Mouse (Mus musculus) stomach, embryonic 16.5 days (tissue): ENCODE measurements around the gene Pbx4. TPM values are rescaled to one million over a fixed set of nuclear protein-coding genes. Genes with fewer than 3 reads are reported as not detected.

Experiments
- ATAC-seq: fragments of 200-750 bp; cut with Nextera tagmentation; 2 replicates; pipeline ENCODE4 v1.8.0; 2017; ENCODE audit warnings: moderate number of reproducible peaks, moderate TSS enrichment; ENCODE audit not compliant: insufficient read depth, low FRiP score
- H3K27ac ChIP-seq: fragments of 300-500 bp; sonication (generic); 2 replicates; pipeline ENCODE4 v1.5.1; 2014; ENCODE audit warnings: low read length
- H3K27me3 ChIP-seq: fragments of 300-500 bp; sonication (generic); 2 replicates; pipeline ENCODE4 v1.6.1; 2014; ENCODE audit warnings: low read length, control low read depth, mixed read lengths; ENCODE audit not compliant: control insufficient read depth, insufficient read depth
- H3K36me3 ChIP-seq: fragments of 300-500 bp; sonication (generic); 2 replicates; pipeline ENCODE4 v1.6.1; 2014; ENCODE audit warnings: low read length; ENCODE audit not compliant: control insufficient read depth, insufficient read depth
- H3K4me1 ChIP-seq: fragments of 300-500 bp; sonication (generic); 2 replicates; pipeline ENCODE4 v1.6.1; 2014; ENCODE audit warnings: low read length, control low read depth, mixed read lengths; ENCODE audit not compliant: control insufficient read depth, insufficient read depth
- H3K4me2 ChIP-seq: fragments of 300-500 bp; sonication (generic); 2 replicates; pipeline ENCODE4 v1.6.1; 2014; ENCODE audit warnings: low read depth, low read length, mixed read lengths
- H3K4me3 ChIP-seq: fragments of 300-500 bp; sonication (generic); replicated peaks from 2 replicates; pipeline ENCODE4 v1.5.1; 2014; ENCODE audit warnings: mild to moderate bottlenecking, low read length
- H3K9ac ChIP-seq: fragments of 300-500 bp; sonication (generic); 2 replicates; pipeline ENCODE4 v1.6.1; 2014; ENCODE audit warnings: low read length
- H3K9me3 ChIP-seq: fragments of 300-500 bp; sonication (generic); replicated peaks from 2 replicates; pipeline ENCODE4 v1.6.1; 2016; ENCODE audit warnings: low read length, control low read depth; ENCODE audit not compliant: control insufficient read depth
- WGBS: fragments of 180-500 bp; shearing (Covaris S2); extraction: QIAGEN DNeasy Blood & Tissue Kit; methylation state at CpG from one replicate; pipeline ENCODE4 v1.1.7; 2014; 5-methylcytosine and 5-hydroxymethylcytosine counted together
- polyA plus RNA-seq: library from polyadenylated mRNA; unstranded; fragments of >200 nt; fragmentation: Nextera tagmentation; extraction: Ambion mirVana; gene quantifications from 2 replicates; pipeline ENCODE4 v1.2.1, GENCODE M21; 2015

Gene Pbx4
- 3.1 and 4.6 TPM in 2 replicates for polyA plus RNA-seq

GRCm38 (mm10) chr8:69832298-69832853, at the start of gene Pbx4:
TSS of gene Pbx4 (plus strand) at chr8:69832491.
- Histone ChIP-seq H3K4me1 (peaks cover 5% of the 10 kb centered on the region; the same call in 1 of the 2 replicates), H3K9me3 (no peaks in the 10 kb centered on the region), H3K27me3 (0 out of 2 replicates have a peak, but pooled peaks cover 2% of the 10 kb centered on the region), H3K4me3 (peak within 1 kb of the TSS; percentile 64), H3K27ac (no peak within 1 kb of the TSS), H3K4me2 (peak within 1 kb of the TSS; percentile 97), H3K9ac (peak within 1 kb of the TSS; percentile 76), H3K36me3 (no peaks in the 10 kb centered on the region)
- peak; percentile 94 for ATAC-seq
- WGBS: under 1% methylated on average over 37 of the region's 38 CpGs

- no peak overlapping the region for H3K4me3 ChIP-seq
- H3K4me2 ChIP-seq: no peak overlapping the region
- no peaks in the 10 kb centered on the region for H3K36me3 ChIP-seq
- H3K9ac ChIP-seq: no peak overlapping the region
- ATAC-seq: no peak
- 80% methylated on average over 5 of the region's 5 CpGs for WGBS
- no peaks in the 10 kb centered on the region for H3K9me3 ChIP-seq
- H3K4me1 ChIP-seq: peaks cover 15% of the 10 kb centered on the region
- H3K27me3 ChIP-seq: no peaks in the 10 kb centered on the region
- no peak overlapping the region for H3K27ac ChIP-seq
These were observed 43.2 kb upstream of the Pbx4 start for GRCm38 (mm10) chr8:69789105-69789504.

GRCm38 (mm10) chr8:69789731-69790130, 42.6 kb upstream of the Pbx4 start:
- H3K4me1 ChIP-seq: peaks cover 15% of the 10 kb centered on the region
- peak overlapping the region; percentile 98; the same call in 1 of the 2 replicates for H3K9ac ChIP-seq
- H3K4me2 ChIP-seq: peak overlapping the region; percentile 71
- H3K4me3 ChIP-seq: no peak overlapping the region
- no peak for ATAC-seq
- 63% methylated on average over 5 of the region's 5 CpGs for WGBS
- H3K36me3 ChIP-seq: no peaks in the 10 kb centered on the region
- no peak overlapping the region for H3K27ac ChIP-seq
- H3K9me3 ChIP-seq: no peaks in the 10 kb centered on the region
- no peaks in the 10 kb centered on the region for H3K27me3 ChIP-seq

GRCm38 (mm10) chr8:69790364-69790763, 41.9 kb upstream of the Pbx4 start:
- no peak for ATAC-seq
- H3K9me3 ChIP-seq: no peaks in the 10 kb centered on the region
- 30% methylated on average over 11 of the region's 11 CpGs for WGBS
- peak overlapping the region; percentile 71 for H3K4me2 ChIP-seq
- H3K27me3 ChIP-seq: no peaks in the 10 kb centered on the region
- H3K4me1 ChIP-seq: peaks cover 15% of the 10 kb centered on the region
- peaks cover 2% of the 10 kb centered on the region; the same call in 1 of the 2 replicates for H3K36me3 ChIP-seq
- peak overlapping the region; percentile 98 for H3K9ac ChIP-seq
- peak overlapping the region; percentile 99 for H3K4me3 ChIP-seq
- H3K27ac ChIP-seq: peak overlapping the region; percentile 86

GRCm38 (mm10) chr8:69790773-69791367, 41.4 kb upstream of the Pbx4 start, which contains the start of the genes Atp13a1 and Zfp866:
TSS of gene Atp13a1 (plus strand) at chr8:69791163.
TSS of gene Zfp866 (minus strand) at chr8:69791178.
- H3K4me2 ChIP-seq: peak within 1 kb of the TSS; percentile 83
- peak within 1 kb of the TSS; percentile 86 for H3K27ac ChIP-seq
- H3K4me1 ChIP-seq: peaks cover 15% of the 10 kb centered on the region
- peak within 1 kb of the TSS; percentile 99 for H3K4me3 ChIP-seq
- H3K27me3 ChIP-seq: no peaks in the 10 kb centered on the region
- peak; percentile 94 for ATAC-seq
- under 1% methylated on average over 38 of the region's 38 CpGs for WGBS
- no peaks in the 10 kb centered on the region for H3K9me3 ChIP-seq
- H3K36me3 ChIP-seq: peaks cover 6% of the 10 kb centered on the region; the same call in 1 of the 2 replicates
- H3K9ac ChIP-seq: peak within 1 kb of the TSS; percentile 98

GRCm38 (mm10) chr8:69791415-69792068, 40.7 kb upstream of the Pbx4 start:
- peaks cover 15% of the 10 kb centered on the region for H3K4me1 ChIP-seq
- H3K4me2 ChIP-seq: peak overlapping the region; percentile 83
- ATAC-seq: peak; percentile 45; the same call in 1 of the 2 replicates
- peak overlapping the region; percentile 68 for H3K27ac ChIP-seq
- H3K27me3 ChIP-seq: no peaks in the 10 kb centered on the region
- H3K36me3 ChIP-seq: peaks cover 7% of the 10 kb centered on the region
- under 1% methylated on average over 45 of the region's 48 CpGs for WGBS
- H3K4me3 ChIP-seq: peak overlapping the region; percentile 99
- no peaks in the 10 kb centered on the region for H3K9me3 ChIP-seq
- H3K9ac ChIP-seq: peak overlapping the region; percentile 98

- Histone ChIP-seq H3K4me1 (peaks cover 15% of the 10 kb centered on the region), H3K36me3 (peaks cover 21% of the 10 kb centered on the region), H3K27ac (no peak overlapping the region), H3K27me3 (no peaks in the 10 kb centered on the region), H3K9me3 (no peaks in the 10 kb centered on the region), H3K4me2 (no peak overlapping the region), H3K9ac (no peak overlapping the region), H3K4me3 (no peak overlapping the region)
- 81% methylated on average over 4 of the region's 4 CpGs for WGBS
- no peak for ATAC-seq
These were observed 38.6 kb upstream of the Pbx4 start for GRCm38 (mm10) chr8:69793666-69794065.

GRCm38 (mm10) chr8:69794096-69794495, 38.2 kb upstream of the Pbx4 start:
- no peak overlapping the region for H3K4me3 ChIP-seq
- H3K4me1 ChIP-seq: peaks cover 15% of the 10 kb centered on the region
- no peak overlapping the region for H3K9ac ChIP-seq
- H3K9me3 ChIP-seq: no peaks in the 10 kb centered on the region
- no peaks in the 10 kb centered on the region for H3K27me3 ChIP-seq
- no peak for ATAC-seq
- no peak overlapping the region for H3K27ac ChIP-seq
- H3K4me2 ChIP-seq: no peak overlapping the region
- H3K36me3 ChIP-seq: peaks cover 22% of the 10 kb centered on the region
- 86% methylated on average over 3 of the region's 3 CpGs for WGBS

- ATAC-seq: no peak
- Histone ChIP-seq H3K27ac (no peak overlapping the region), H3K4me1 (peaks cover 15% of the 10 kb centered on the region), H3K4me3 (no peak overlapping the region), H3K36me3 (peaks cover 30% of the 10 kb centered on the region), H3K9ac (no peak overlapping the region), H3K9me3 (no peaks in the 10 kb centered on the region), H3K4me2 (no peak overlapping the region), H3K27me3 (no peaks in the 10 kb centered on the region)
- 96% methylated on average over 6 of the region's 6 CpGs for WGBS
These were observed 37.4 kb upstream of the Pbx4 start for GRCm38 (mm10) chr8:69794901-69795300.
